8 mouse cellular contexts compared by ENCODE assay signal in genomic region chr13:67060786-67061358, GRCm38 (mm10). TPM values are rescaled to one million over a fixed set of nuclear protein-coding genes. Genes with fewer than 3 reads are reported as not detected.
DNase-seq lines count a peak whose midpoint lies in the region; ATAC-seq lines count a peak whose summit lies in the region.

Zfp712 (minus strand) TSS chr13:67061170.

- H3K27ac ChIP-seq in hindbrain, embryonic 13.5 days: peak within 1 kb of the TSS; percentile 78

- peak within 1 kb of the TSS; percentile 83 for H3K9ac ChIP-seq in hindbrain, embryonic 13.5 days

- peaks cover 6% of the 10 kb centered on the region; the same call in 1 of the 2 replicates for H3K36me3 ChIP-seq in hindbrain, embryonic 13.5 days

- H3K9me3 ChIP-seq in hindbrain, embryonic 13.5 days: peaks cover 15% of the 10 kb centered on the region

- peak within 1 kb of the TSS; percentile 73 for H3K4me3 ChIP-seq in hindbrain, embryonic 13.5 days

- ATAC-seq in hindbrain, embryonic 13.5 days (ENCODE audit: low FRiP score): peak; percentile 97

- peaks cover 6% of the 10 kb centered on the region for H3K4me1 ChIP-seq in hindbrain, embryonic 13.5 days (replicated peaks)

- DNase-seq in NIH3T3 (ENCODE audit: low read depth): peak; percentile 97
- peak; percentile 95 for DNase-seq in cerebellum, postnatal 10 days
- DNase-seq in frontal cortex, postnatal 14 days (ENCODE audit: low spot score in 2 of 2): peak; percentile 80 to 86
- DNase-seq in layer of hippocampus, postnatal 25 days (ENCODE audit: extremely low spot score in 1 of 2, low spot score in 1 of 2): peak; percentile 82 to 83
- peak; percentile 95 for DNase-seq in lung, postnatal 25 days (ENCODE audit: low spot score)
- peak; percentile 92 for DNase-seq in retina, embryonic 14.5 days (ENCODE audit: low spot score)
- DNase-seq in thymus, postnatal 4 days: peak; percentile 89

- WGBS in hindbrain, embryonic 13.5 days: under 1% methylated on average over 27 of the region's 27 CpGs

- peak within 1 kb of the TSS; percentile 76 for H3K4me2 ChIP-seq in hindbrain, embryonic 13.5 days

- no peaks in the 10 kb centered on the region for H3K27me3 ChIP-seq in hindbrain, embryonic 13.5 days

RNA-seq across cellular contexts. Expression of gene Zfp712, which starts in this region (rescaled TPM):
- 5.4 and 6.8 TPM in 2 replicates for polyA plus RNA-seq in hindbrain, embryonic 13.5 days (2015; fragmentation: Nextera tagmentation; extraction: Ambion mirVana)
- total RNA-seq in layer of hippocampus, postnatal 25 days (2021): 1 to 10 TPM; 4.4 to 4.7 TPM

Comparison
In these comparisons a context has a peak if more than half of its experiments do, and no peak if none do; other contexts are left out.
1. Peak in every context shown above with its lines: DNase-seq, ATAC-seq, H3K4me3 ChIP-seq and H3K27ac ChIP-seq.